Mouse (Mus musculus): Measurements from ENCODE around the gene Tnfrsf26. TPM values are rescaled to one million over a fixed set of nuclear protein-coding genes. Genes with fewer than 3 reads are reported as not detected.

Gene Tnfrsf26
- polyA plus RNA-seq, 1 experiment, result 0.36 TPM

GRCm38 (mm10) chr7:143599428-143600230, 28.9 kb downstream of the Tnfrsf26 start, which contains the start of gene Cars:
Gene Cars, minus strand, starts transcription at chr7:143600090.
- peak; percentile 58 for DNase-seq (ENCODE audit: low read depth)

GRCm38 (mm10) chr7:143594865-143595264, 33.7 kb downstream of the Tnfrsf26 start:
- DNase-seq (ENCODE audit: low read depth), result no peak

GRCm38 (mm10) chr7:143592255-143592654, 36.3 kb downstream of the Tnfrsf26 start:
- DNase-seq (ENCODE audit: low read depth), result no peak

- DNase-seq (ENCODE audit: low read depth), result no peak
Observed at GRCm38 (mm10) chr7:143588006-143588405, 40.5 kb downstream of the Tnfrsf26 start.

- no peak for DNase-seq (ENCODE audit: low read depth)
Observed at GRCm38 (mm10) chr7:143587586-143587985, 40.9 kb downstream of the Tnfrsf26 start.

GRCm38 (mm10) chr7:143583956-143584355, 44.6 kb downstream of the Tnfrsf26 start:
- DNase-seq (ENCODE audit: low read depth), result no peak

GRCm38 (mm10) chr7:143583025-143583424, 45.5 kb downstream of the Tnfrsf26 start:
- DNase-seq (ENCODE audit: low read depth), result no peak

GRCm38 (mm10) chr7:143575751-143576150, 52.8 kb downstream of the Tnfrsf26 start:
- DNase-seq (ENCODE audit: low read depth), result no peak

GRCm38 (mm10) chr7:143565648-143566039, 62.9 kb downstream of the Tnfrsf26 start:
- DNase-seq (ENCODE audit: low read depth), result no peak

GRCm38 (mm10) chr7:143565015-143565647, 63.4 kb downstream of the Tnfrsf26 start:
- DNase-seq (ENCODE audit: low read depth), result no peak

GRCm38 (mm10) chr7:143563787-143564186, 64.7 kb downstream of the Tnfrsf26 start:
- DNase-seq (ENCODE audit: low read depth), result no peak

Other genes starting within 250 kb of the Tnfrsf26 start
- gene Cdkn1c, start 167.7 kb downstream of the Tnfrsf26 start, polyA plus RNA-seq (2012; rRNA removed), result 15.3 and 17.5 TPM in 2 replicates
- 12.3 and 13.4 TPM in 2 replicates for gene Slc22a18, start 155.0 kb downstream of the Tnfrsf26 start, polyA plus RNA-seq (2012; rRNA removed)
- gene Phlda2, start 125.6 kb downstream of the Tnfrsf26 start, polyA plus RNA-seq (2012; rRNA removed), result 11.8 and 13.8 TPM in 2 replicates
- 62.2 and 73.5 TPM in 2 replicates for gene Nap1l4, start 79.6 kb downstream of the Tnfrsf26 start, polyA plus RNA-seq (2012; rRNA removed)
- gene Cars, start 28.6 kb downstream of the Tnfrsf26 start, polyA plus RNA-seq (2012; rRNA removed), result 17.0 and 18.5 TPM in 2 replicates
- 2.8 and 4.3 TPM in 2 replicates for gene Tnfrsf22, start 20.9 kb upstream of the Tnfrsf26 start, polyA plus RNA-seq (2012; rRNA removed)
- 2.2 and 2.6 TPM in 2 replicates for gene Tnfrsf23, start 57.1 kb upstream of the Tnfrsf26 start, polyA plus RNA-seq (2012; rRNA removed)
- gene Osbpl5, start 128.3 kb upstream of the Tnfrsf26 start, polyA plus RNA-seq (2012; rRNA removed), result 23.0 and 29.1 TPM in 2 replicates
- gene Mrgprg, start 138.3 kb upstream of the Tnfrsf26 start, polyA plus RNA-seq (2012; rRNA removed), result 1.7 TPM in 1 of 2 replicates, not detected in the other
- gene Mrgpre, start 155.8 kb upstream of the Tnfrsf26 start, polyA plus RNA-seq (2012; rRNA removed), result 0.93 and 1.1 TPM in 2 replicates
- 8.4 and 11.5 TPM in 2 replicates for gene Nadsyn1, start 194.1 kb upstream of the Tnfrsf26 start, polyA plus RNA-seq (2012; rRNA removed)
- 46.2 and 64.1 TPM in 2 replicates for gene Dhcr7, start 194.4 kb upstream of the Tnfrsf26 start, polyA plus RNA-seq (2012; rRNA removed)
- 2.3 and 3.1 TPM in 2 replicates for gene Gm498, start 238.1 kb upstream of the Tnfrsf26 start, polyA plus RNA-seq (2012; rRNA removed)

Measured in gonadal fat pad, adult 2 months (tissue).